Mouse (Mus musculus) kidney, postnatal 4 days (tissue): ENCODE measurements around the gene Cdk5r2.

ENCODE experiments used
- DNase-seq, 2 experiments: peaks; one replicate each; pipeline ENCODE4 v3.0.0; 2021; ENCODE audit warnings: mixed read lengths in 2 of 2

Cdk5r2 gene

GRCm38 (mm10) chr1:74855156-74855555, 422 bp downstream of the Cdk5r2 start:
- DNase-seq = peak in 1 of 2 experiments; percentile 50

DNA sequence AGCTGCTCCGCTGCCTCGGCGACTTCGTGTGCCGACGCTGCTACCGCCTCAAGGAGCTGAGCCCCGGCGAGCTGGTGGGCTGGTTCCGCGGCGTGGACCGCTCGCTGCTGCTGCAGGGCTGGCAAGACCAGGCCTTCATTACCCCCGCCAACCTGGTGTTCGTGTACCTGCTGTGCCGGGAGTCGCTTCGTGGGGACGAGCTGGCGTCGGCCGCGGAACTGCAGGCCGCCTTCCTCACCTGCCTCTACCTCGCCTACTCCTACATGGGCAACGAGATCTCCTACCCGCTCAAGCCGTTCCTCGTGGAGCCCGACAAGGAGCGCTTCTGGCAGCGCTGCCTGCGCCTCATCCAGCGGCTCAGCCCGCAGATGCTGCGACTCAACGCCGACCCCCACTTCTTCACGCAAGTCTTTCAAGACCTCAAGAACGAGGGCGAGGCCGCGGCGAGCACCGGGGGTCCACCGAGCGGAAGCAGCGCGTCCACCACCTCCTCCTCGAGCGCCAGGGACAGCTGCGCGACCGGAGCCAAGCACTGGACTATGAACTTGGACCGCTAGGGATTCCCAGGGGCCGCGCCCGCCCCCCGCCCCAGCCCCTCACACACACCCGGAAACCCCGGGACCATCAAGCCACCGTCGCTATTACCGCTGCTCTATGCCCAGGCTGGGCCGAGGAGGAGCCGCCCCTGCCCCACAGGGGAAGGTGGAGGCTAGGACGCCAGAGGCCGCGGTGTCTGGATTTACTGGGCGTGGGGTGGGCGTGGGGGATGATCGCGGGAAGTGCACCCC, 1.1 kb downstream of the Cdk5r2 start:
- DNase-seq = peak; percentile 12 to 28

- no peak for DNase-seq
Observed at GRCm38 (mm10) chr1:74856439-74856720, 1.6 kb downstream of the Cdk5r2 start.

DNA sequence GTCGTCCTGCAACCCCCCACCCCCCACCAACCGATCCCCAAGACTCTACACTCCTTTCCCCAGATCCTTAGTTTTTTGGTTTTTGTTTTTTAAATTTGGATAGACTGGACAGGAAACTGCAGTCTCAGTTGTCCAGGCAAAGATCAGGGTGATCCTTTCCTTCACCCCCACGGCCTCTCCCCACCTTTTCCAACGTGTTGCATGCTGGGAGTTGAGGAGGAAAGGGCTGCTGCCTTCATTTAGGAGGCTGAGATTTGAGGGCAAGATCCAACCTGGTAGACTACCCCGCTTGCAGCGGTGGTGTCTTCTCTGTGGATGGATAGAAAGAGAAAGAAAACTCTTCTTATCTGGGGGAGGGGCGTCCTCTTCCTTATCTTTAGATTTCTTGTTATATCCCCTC, 2.1 kb downstream of the Cdk5r2 start:
- DNase-seq = no peak

GRCm38 (mm10) chr1:74857201-74857600, 2.5 kb downstream of the Cdk5r2 start:
- DNase-seq = peak; percentile 16 to 18

GRCm38 (mm10) chr1:74857677-74858076, 2.9 kb downstream of the Cdk5r2 start:
- DNase-seq = no peak

- peak; percentile 80 to 83 for DNase-seq
Observed at GRCm38 (mm10) chr1:74858171-74858719, 3.5 kb downstream of the Cdk5r2 start.

GRCm38 (mm10) chr1:74858805-74859204, 4.1 kb downstream of the Cdk5r2 start:
- no peak for DNase-seq

DNA sequence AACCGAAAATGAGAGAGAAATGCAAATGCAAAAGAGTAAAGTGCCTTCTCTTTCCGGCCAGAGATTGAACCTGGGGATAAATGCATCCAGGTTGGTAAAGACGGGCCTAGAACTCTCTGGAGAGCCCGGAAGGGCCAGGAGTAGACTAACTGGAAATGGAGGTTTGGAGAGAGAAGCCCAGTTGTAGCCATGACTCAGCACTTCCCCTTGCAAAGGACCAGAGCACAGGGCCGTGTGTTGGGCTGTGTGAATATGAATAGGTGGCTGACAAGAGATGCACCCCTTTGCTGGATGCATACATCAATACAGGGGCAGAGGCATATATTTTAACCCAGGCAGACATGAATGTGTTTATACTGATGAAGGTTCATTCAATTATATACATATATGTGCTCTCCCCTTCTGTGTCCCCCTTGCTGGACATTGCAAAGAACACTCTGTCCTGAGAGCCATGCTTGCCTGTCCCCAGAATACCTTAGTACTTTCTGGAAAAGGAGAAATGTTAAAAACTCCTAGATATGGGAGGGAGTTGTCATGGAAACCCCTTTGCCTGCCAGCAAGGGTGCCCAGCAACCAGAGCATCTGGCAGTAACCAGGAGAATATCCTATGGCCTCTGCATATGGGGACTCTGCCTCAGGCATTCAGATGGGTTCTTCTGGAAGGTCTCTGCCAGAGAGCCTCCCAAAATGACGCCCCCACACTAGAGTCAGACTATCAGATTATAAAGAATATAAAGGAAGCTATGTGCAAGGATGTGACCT, 4.7 kb downstream of the Cdk5r2 start:
- no peak for DNase-seq

DNA sequence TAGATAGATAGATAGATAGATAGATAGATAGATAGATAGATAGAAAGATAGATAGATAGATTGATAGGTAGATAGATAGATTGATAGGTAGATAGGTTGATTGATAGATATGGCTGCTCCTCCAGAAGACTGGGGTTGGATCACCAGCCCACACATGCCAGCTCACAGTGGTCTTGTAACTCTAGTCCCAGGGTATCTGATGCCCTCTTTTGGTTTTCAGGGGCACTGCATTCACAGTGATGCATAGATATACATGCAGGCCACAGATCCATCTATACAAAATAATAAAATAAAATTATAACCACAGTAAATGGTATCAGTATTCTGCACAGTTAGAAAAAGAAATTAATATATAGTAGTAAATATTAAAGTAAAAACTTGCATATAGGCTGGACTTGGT, 7.0 kb downstream of the Cdk5r2 start:
- no peak for DNase-seq

GRCm38 (mm10) chr1:74872218-74872617, 17.5 kb downstream of the Cdk5r2 start:
- no peak for DNase-seq

DNA sequence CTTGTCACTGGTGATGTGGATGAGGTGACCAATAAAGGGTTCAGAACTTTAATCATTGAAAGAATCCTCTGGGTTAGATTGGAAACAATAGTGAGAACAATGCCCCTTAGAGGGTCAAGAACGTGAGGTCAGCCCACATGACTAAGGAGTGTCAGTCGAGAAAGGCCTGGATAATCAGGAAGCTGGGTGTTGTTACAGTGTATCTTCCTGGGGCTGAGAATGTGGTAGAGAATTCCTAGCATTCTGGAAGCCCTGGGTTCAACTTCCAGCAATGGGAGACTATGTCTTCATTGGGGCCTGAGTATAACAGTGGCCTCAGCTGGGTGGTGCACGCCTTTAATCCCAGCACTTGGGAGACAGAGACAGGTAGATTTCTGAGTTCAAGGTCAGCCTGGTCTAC, 22.5 kb downstream of the Cdk5r2 start:
- no peak for DNase-seq

DNA sequence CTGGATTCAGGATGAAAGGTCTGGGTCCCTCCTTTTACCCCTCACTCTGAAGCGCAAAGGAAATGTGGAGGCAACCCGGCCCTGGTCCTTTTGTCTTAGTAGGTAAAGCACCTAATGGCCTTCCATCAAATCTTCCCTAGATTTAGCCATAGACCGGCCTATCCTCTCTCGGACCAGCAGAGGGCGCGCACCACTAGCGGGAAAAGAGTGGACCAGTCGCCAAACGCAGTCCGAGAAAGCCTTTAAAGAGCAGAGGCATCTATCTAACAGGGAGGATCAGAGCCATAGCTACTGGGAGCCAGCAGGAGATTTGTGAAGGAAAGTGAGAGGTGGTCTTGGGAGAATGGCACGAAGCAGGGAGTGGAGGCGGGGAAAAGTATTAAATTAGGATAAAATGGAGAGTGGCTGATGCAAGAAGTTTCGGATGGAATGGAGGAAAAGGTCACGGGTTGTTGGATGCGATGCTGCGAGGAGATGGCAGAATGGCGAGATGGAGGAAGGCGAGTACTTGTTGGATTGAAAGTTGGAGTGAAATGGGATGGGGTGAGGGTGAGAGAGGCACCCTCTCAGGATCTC, 26.1 kb downstream of the Cdk5r2 start:
- peak; percentile 83 to 84 for DNase-seq

GRCm38 (mm10) chr1:74882055-74882734, 27.5 kb downstream of the Cdk5r2 start:
- peak; percentile 22 to 41 for DNase-seq

GRCm38 (mm10) chr1:74882828-74883227, 28.1 kb downstream of the Cdk5r2 start:
- DNase-seq = no peak

DNA sequence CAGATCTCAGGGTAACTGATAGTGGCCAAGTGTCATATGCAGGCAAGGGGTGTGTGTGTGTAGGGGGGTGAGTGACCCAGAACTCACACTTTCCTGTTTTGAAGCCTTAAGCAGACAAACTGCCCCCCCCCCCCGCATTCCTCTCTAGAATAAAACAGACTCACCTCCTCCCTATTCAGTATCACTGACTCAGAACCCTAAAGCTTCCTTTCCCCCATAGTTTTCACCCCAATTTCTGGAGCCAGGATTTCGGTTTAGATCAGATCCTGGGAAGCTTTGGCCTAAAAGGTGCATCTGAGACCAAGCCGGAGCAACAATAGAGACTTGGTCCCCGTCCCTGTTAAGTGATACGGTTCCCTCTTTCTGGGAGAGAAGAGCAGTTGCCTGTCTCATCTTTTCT, 28.7 kb downstream of the Cdk5r2 start:
- no peak for DNase-seq

DNA sequence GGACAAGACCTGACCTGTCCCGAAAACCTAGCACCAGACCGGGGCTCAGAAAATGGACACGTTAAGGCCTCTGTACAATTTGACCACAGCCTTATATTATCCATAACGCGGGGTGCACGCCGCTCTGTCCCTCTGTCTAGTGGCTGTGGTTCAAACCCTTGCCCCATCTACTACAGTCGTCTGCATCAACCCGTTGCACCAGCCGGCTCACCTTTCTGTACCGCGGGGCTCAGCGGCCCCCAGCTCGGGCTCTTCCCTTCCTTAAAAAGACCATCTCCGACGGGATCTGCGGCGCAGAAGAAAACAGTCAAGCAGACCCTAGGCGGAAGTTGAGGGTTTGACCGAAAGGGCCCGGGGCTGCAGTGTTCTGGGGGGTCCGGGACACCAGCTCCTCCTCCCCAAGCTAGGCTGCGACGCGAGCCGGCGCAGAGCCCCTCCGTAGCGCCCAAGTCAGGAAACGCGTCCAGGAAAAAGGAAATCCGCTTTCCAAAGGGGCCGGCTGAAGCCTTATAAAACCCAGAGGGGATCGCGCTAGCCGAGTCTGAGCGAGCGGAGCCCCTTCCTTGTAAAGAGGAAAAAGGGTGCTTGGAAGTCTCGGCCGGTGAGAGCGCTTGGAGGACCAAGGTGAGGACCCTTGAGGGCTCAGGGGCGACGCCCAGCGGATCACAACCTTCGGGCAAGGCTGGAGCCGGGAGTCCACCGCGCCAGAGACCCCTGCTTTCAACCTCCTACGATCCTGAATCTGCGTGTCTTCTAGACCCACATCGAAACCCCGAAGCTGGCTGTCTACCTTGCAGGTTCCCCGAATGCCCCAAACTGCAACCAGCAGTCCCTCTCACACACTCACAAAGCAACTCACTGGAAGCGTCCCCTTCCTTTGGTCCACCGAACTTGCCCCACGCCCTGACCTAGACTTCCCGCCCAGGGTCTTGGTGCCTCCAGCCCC, 29.7 kb downstream of the Cdk5r2 start:
- peak in 1 of 2 experiments; percentile 26 for DNase-seq

DNA sequence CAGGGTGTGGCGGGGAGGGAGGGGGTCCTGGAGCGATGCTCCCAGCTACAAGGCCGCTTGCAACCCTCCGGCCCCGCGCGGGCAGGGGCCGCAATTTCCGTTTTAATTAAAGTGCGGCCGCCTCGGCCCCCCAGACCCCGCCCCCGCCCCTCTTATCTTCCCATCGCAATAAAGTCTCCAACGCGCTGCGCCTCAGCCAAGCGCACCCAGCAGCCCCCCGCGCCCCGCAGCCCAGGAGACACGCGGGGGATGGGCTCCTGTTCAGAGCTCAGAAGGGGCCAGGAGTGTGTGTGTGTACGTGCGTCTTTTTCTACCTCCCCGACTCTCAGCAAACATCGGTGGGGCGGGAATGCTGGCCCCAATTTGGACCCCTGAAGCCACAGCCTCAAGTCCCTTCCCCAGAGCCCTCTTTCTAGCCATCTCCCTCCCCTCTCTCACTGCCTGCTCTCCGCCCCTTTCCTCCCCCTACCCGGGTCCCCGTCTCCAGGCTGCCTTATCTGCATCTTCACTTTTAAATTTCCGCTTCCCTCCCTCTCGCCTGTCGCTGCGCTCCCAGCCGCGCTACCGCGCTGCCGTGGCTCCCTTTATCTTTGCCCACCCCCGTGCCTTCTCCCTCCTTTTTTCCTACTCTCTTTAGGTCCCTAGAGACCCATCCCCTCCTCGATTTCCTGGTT, 30.8 kb downstream of the Cdk5r2 start, which contains the start of gene Fev:
Gene Fev (minus strand): TSS at position 51 of the 674 bp plus-strand sequence.
- DNase-seq = no peak

DNA sequence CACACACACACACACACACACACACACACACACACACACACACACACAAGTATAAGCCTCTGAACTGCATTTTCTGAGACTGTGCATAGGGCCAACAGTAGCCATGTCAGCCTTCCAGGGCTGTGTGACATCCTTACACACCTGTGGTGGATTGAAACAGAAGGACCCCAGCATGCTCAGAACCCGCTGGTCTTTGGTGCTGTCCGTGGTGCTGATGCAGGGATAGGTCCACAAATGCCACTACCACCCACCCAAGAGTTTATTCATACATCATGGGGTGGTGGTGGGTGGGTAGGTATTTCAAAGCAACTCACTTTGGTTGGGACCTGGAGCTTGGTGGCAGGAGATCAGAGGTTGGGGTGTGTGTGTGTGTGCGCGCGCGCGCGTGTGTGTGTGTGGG, 36.8 kb downstream of the Cdk5r2 start:
- DNase-seq = peak; percentile 84

- DNase-seq = no peak
Observed at GRCm38 (mm10) chr1:74892351-74893133, 37.8 kb downstream of the Cdk5r2 start.
